Mouse (Mus musculus): Measurements from ENCODE around the gene Rasl10b.

- TF ChIP-seq USF1 (IDR thresholded peaks at IDR 0.05; ENCODE audit: low read depth) = no peak
- TF ChIP-seq MYOD1 (IDR thresholded peaks at IDR 0.05; ENCODE audit: control insufficient read depth, insufficient read length, low read depth) = no peak
- no peak for TF ChIP-seq MAX (IDR thresholded peaks at IDR 0.05)
- TF ChIP-seq CTCF (IDR thresholded peaks at IDR 0.05; ENCODE audit: control insufficient read depth, insufficient read depth, insufficient read length) = no peak
These were observed 29.1 kb upstream of the Rasl10b start for GRCm38 (mm10) chr11:83379745-83380341.

Data from C2C12 (cell line).